Mouse (Mus musculus) cerebral cortex, adult 2 months (tissue): ENCODE measurements around the gene Spsb4.

Experiments used
- WGBS: fragments of 180-500 bp; shearing (Covaris S2); methylation state at CpG from one replicate; pipeline ENCODE4 v1.1.7; 2018; 5-methylcytosine and 5-hydroxymethylcytosine counted together

Gene Spsb4

GRCm38 (mm10) chr9:97018677-97019147, at the start of gene Spsb4:
Spsb4 (minus strand) TSS chr9:97018843.
- WGBS: under 1% methylated on average over 47 of the region's 47 CpGs

- 73% methylated on average over 6 of the region's 6 CpGs for WGBS
Measured at GRCm38 (mm10) chr9:97067761-97068160, 49.1 kb upstream of the Spsb4 start.

- WGBS: 43% methylated on average over 4 of the region's 4 CpGs
Measured at GRCm38 (mm10) chr9:97065885-97066284, 47.2 kb upstream of the Spsb4 start.

GRCm38 (mm10) chr9:97065216-97065615, 46.6 kb upstream of the Spsb4 start:
- 71% methylated on average over 5 of the region's 5 CpGs for WGBS

GRCm38 (mm10) chr9:97064161-97064560, 45.5 kb upstream of the Spsb4 start:
- 96% methylated on average over 1 of the region's 1 CpGs for WGBS

- WGBS: 93% methylated on average over 9 of the region's 9 CpGs
Measured at GRCm38 (mm10) chr9:97061696-97062095, 43.1 kb upstream of the Spsb4 start.

GRCm38 (mm10) chr9:97056541-97057338, 38.1 kb upstream of the Spsb4 start:
- 86% methylated on average over 18 of the region's 18 CpGs for WGBS

- 65% methylated on average over 14 of the region's 14 CpGs for WGBS
Measured at GRCm38 (mm10) chr9:97055906-97056305, 37.3 kb upstream of the Spsb4 start.

- WGBS: 47% methylated on average over 8 of the region's 8 CpGs
Measured at GRCm38 (mm10) chr9:97051176-97051575, 32.5 kb upstream of the Spsb4 start.

GRCm38 (mm10) chr9:97046240-97046639, 27.6 kb upstream of the Spsb4 start:
- 86% methylated on average over 4 of the region's 4 CpGs for WGBS

- WGBS: 74% methylated on average over 8 of the region's 8 CpGs
Measured at GRCm38 (mm10) chr9:97041633-97042032, 23.0 kb upstream of the Spsb4 start.

- WGBS: 84% methylated on average over 3 of the region's 3 CpGs
Measured at GRCm38 (mm10) chr9:97038010-97038409, 19.4 kb upstream of the Spsb4 start.

- 63% methylated on average over 7 of the region's 7 CpGs for WGBS
Measured at GRCm38 (mm10) chr9:97036656-97037055, 18.0 kb upstream of the Spsb4 start.

GRCm38 (mm10) chr9:97027361-97027760, 8.7 kb upstream of the Spsb4 start:
- 87% methylated on average over 12 of the region's 12 CpGs for WGBS

GRCm38 (mm10) chr9:97026006-97026405, 7.4 kb upstream of the Spsb4 start:
- WGBS: 91% methylated on average over 4 of the region's 4 CpGs

- WGBS: 88% methylated on average over 7 of the region's 7 CpGs
Measured at GRCm38 (mm10) chr9:97024451-97024850, 5.8 kb upstream of the Spsb4 start.

- 94% methylated on average over 4 of the region's 4 CpGs for WGBS
Measured at GRCm38 (mm10) chr9:97022948-97023347, 4.3 kb upstream of the Spsb4 start.

GRCm38 (mm10) chr9:97022371-97022770, 3.7 kb upstream of the Spsb4 start:
- 93% methylated on average over 5 of the region's 5 CpGs for WGBS

- 78% methylated on average over 8 of the region's 8 CpGs for WGBS
Measured at GRCm38 (mm10) chr9:97020152-97020551, 1.5 kb upstream of the Spsb4 start.

GRCm38 (mm10) chr9:97019686-97020085, 1.0 kb upstream of the Spsb4 start:
- 56% methylated on average over 2 of the region's 2 CpGs for WGBS

GRCm38 (mm10) chr9:97019231-97019630, 588 bp upstream of the Spsb4 start:
- WGBS: 11% methylated on average over 11 of the region's 11 CpGs

GRCm38 (mm10) chr9:97017811-97018641, 617 bp downstream of the Spsb4 start:
- WGBS: under 1% methylated on average over 62 of the region's 62 CpGs
